ENCODE assay signal across 25 mouse cellular contexts in genomic region chr1:59295769-59296168, GRCm38 (mm10). TPM values are rescaled to one million over a fixed set of nuclear protein-coding genes. Genes with fewer than 3 reads are reported as not detected.
DNase-seq lines count a peak whose midpoint lies in the region; ATAC-seq and TF ChIP-seq lines count a peak whose summit lies in the region.
"Had no signal": no experiment of that assay in that cellular context is flagged by ENCODE, and none has a peak within 500 bp of the region (broad histone marks: within the 10 kb centered on the region; RNA-seq: fewer than 3 reads in every experiment).

No protein-coding gene starts in this region.

- 40% methylated on average over 1 of the region's 1 CpGs for WGBS in kidney, embryonic 16.5 days
- WGBS in lung, embryonic 14.5 days = 53% methylated on average over 1 of the region's 1 CpGs

- H3K9me3 ChIP-seq in kidney, embryonic 16.5 days (ENCODE audit: low read length) = no peaks in the 10 kb centered on the region
- H3K9me3 ChIP-seq in lung, embryonic 14.5 days (ENCODE audit: low read depth, low read length) = no peaks in the 10 kb centered on the region
- H3K9me3 ChIP-seq: embryonic facial prominence, embryonic 10.5 days; embryonic facial prominence, embryonic 12.5 days; forebrain, embryonic 13.5 days; G1E had no signal

- peak; percentile 68 for DNase-seq in heart, adult 11 months
- no peak for DNase-seq in heart, postnatal 4 days
- DNase-seq in kidney, adult 9 months = no peak
- DNase-seq in kidney, postnatal 10 days = peak; percentile 32
- no peak for DNase-seq in kidney, adult 18-20 months
- peak; percentile 17 for DNase-seq in lung, embryonic 14.5 days
- no peak for DNase-seq in lung, postnatal 36 days
- DNase-seq: adrenal gland, adult 8-10 months; adrenal gland, postnatal 14 days; adrenal gland, postnatal 36 days; B cell, adult 2 months; cerebellum, adult 11-12 months; cerebellum, adult 2 months; cerebellum, adult 9-10 months; cerebellum, postnatal 10 days; cerebellum, postnatal 25 days had no signal

- peak; percentile 76; the same call in 1 of the 2 replicates for ATAC-seq in kidney, embryonic 16.5 days (ENCODE audit: low FRiP score, low TSS enrichment)
- ATAC-seq in lung, embryonic 14.5 days (ENCODE audit: insufficient read depth) = no peak
- ATAC-seq: activated CD4-positive, CD25-positive, alpha-beta regulatory T cell, adult 4 months; CD4-positive, CD25-positive, alpha-beta regulatory T cell, adult 4 months; forebrain, embryonic 13.5 days; Patski had no signal

- H3K27me3 ChIP-seq in kidney, embryonic 16.5 days (ENCODE audit: insufficient read depth, low read length) = no peaks in the 10 kb centered on the region
- H3K27me3 ChIP-seq in lung, embryonic 14.5 days (ENCODE audit: insufficient read depth, low read length) = no peaks in the 10 kb centered on the region
- H3K27me3 ChIP-seq: CH12.LX; embryonic facial prominence, embryonic 12.5 days; forebrain, embryonic 13.5 days; Patski had no signal

- no peak overlapping the region for H3K9ac ChIP-seq in kidney, embryonic 16.5 days (replicated peaks; ENCODE audit: low read length)
- no peak overlapping the region for H3K9ac ChIP-seq in lung, embryonic 14.5 days
- H3K9ac ChIP-seq: embryonic facial prominence, embryonic 12.5 days; forebrain, embryonic 13.5 days had no signal

- no peak overlapping the region for H3K4me3 ChIP-seq in kidney, embryonic 16.5 days (ENCODE audit: low read length)
- no peak overlapping the region for H3K4me3 ChIP-seq in lung, embryonic 14.5 days (ENCODE audit: low read depth, low read length)
- H3K4me3 ChIP-seq: embryonic facial prominence, embryonic 10.5 days; embryonic facial prominence, embryonic 12.5 days; forebrain, embryonic 13.5 days had no signal

- H3K27ac ChIP-seq in kidney, embryonic 16.5 days (ENCODE audit: low read length) = peak overlapping the region; percentile 54; the same call in 1 of the 2 replicates
- H3K27ac ChIP-seq in lung, embryonic 14.5 days (ENCODE audit: low read depth) = no peak overlapping the region
- H3K27ac ChIP-seq: embryonic facial prominence, embryonic 10.5 days; embryonic facial prominence, embryonic 12.5 days; forebrain, embryonic 13.5 days had no signal

- peaks cover 3% of the 10 kb centered on the region; the same call in 1 of the 2 replicates for H3K4me1 ChIP-seq in kidney, embryonic 16.5 days (ENCODE audit: insufficient read depth, low read length)
- H3K4me1 ChIP-seq in lung, embryonic 14.5 days (ENCODE audit: insufficient read depth) = peaks cover 6% of the 10 kb centered on the region; the same call in 1 of the 2 replicates
- H3K4me1 ChIP-seq: forebrain, embryonic 13.5 days had no signal

- no peak overlapping the region for H3K4me2 ChIP-seq in kidney, embryonic 16.5 days (replicated peaks; ENCODE audit: low read depth, low read length)
- H3K4me2 ChIP-seq in lung, embryonic 14.5 days = no peak overlapping the region
- H3K4me2 ChIP-seq: embryonic facial prominence, embryonic 12.5 days; forebrain, embryonic 13.5 days had no signal

- H3K36me3 ChIP-seq in kidney, embryonic 16.5 days (ENCODE audit: insufficient read depth, low read length) = no peaks in the 10 kb centered on the region
- no peaks in the 10 kb centered on the region for H3K36me3 ChIP-seq in lung, embryonic 14.5 days (ENCODE audit: insufficient read depth)
- H3K36me3 ChIP-seq: embryonic facial prominence, embryonic 10.5 days; embryonic facial prominence, embryonic 12.5 days; G1E had no signal

- no peak for TF ChIP-seq CTCF in lung, embryonic 14.5 days (IDR thresholded peaks at IDR 0.05; ENCODE audit: low read depth)

RNA-seq across cellular contexts. Expression of gene Cdk15, which starts 39.1 kb away (rescaled TPM):
- not detected for total RNA-seq in heart, postnatal 4 days (2021)
- polyA plus RNA-seq in kidney, embryonic 16.5 days (2015; fragmentation: Nextera tagmentation; extraction: Ambion mirVana) = 0.76 and 1.4 TPM in 2 replicates
- polyA plus RNA-seq in lung, embryonic 14.5 days (2014; fragmentation: Nextera tagmentation; extraction: Ambion mirVana) = 0.16 TPM in 1 of 2 replicates, not detected in the other
- total RNA-seq: adrenal gland, postnatal 14 days; G1E had no signal
- polyA plus RNA-seq: activated CD4-positive, CD25-positive, alpha-beta regulatory T cell, adult 4 months; CD4-positive, CD25-positive, alpha-beta regulatory T cell, adult 4 months had no signal

RNA-seq across cellular contexts. Expression of gene Als2, which starts 58.7 kb away (rescaled TPM):
- total RNA-seq in heart, postnatal 4 days (2021) = 10 to 100 TPM; 12.8 to 13.5 TPM
- 12.4 and 13.8 TPM in 2 replicates for polyA plus RNA-seq in kidney, embryonic 16.5 days (2015; fragmentation: Nextera tagmentation; extraction: Ambion mirVana)
- polyA plus RNA-seq in lung, embryonic 14.5 days (2014; fragmentation: Nextera tagmentation; extraction: Ambion mirVana) = 12.5 and 13.5 TPM in 2 replicates

Comparison
In these comparisons a context has a peak if more than half of its experiments do, and no peak if none do; other contexts are left out.
1. DNase-seq: peak in heart, adult 11 months (single experiment), kidney, postnatal 10 days (single experiment) and lung, embryonic 14.5 days (single experiment); none in heart, postnatal 4 days (single experiment), kidney, adult 9 months (single experiment), kidney, adult 18-20 months (single experiment) and lung, postnatal 36 days (single experiment).